Mouse (Mus musculus) MEL (cell line): ENCODE measurements around the gene Mxra7. TPM values are rescaled to one million over a fixed set of nuclear protein-coding genes. Genes with fewer than 3 reads are reported as not detected.

Experiments used
- DNase-seq: peaks from one replicate; pipeline ENCODE4 v3.0.0; 2011; ENCODE audit warnings: low read depth, low spot score
- H3K27ac ChIP-seq: 2 replicates; pipeline ENCODE4 v1.5.1; 2012; ENCODE audit warnings: low read depth, mild to moderate bottlenecking, control low read depth, low read length, moderate library complexity; ENCODE audit not compliant: control insufficient read depth
- H3K27me3 ChIP-seq, 2 experiments: fragments of 150-350 bp in 1 of 2; sonication (generic) in 1 of 2; 2 replicates each; pipeline ENCODE4 v1.6.1; 2012; ENCODE audit warnings: low read length in 2 of 2, mild to moderate bottlenecking in 2 of 2, improper control_type of control experiment in 1 of 2, moderate library complexity in 1 of 2; ENCODE audit not compliant: insufficient read depth in 2 of 2, control insufficient read depth in 1 of 2
- H3K36me3 ChIP-seq, 2 experiments: 2 replicates each; pipeline ENCODE4 v1.6.1; 2012 to 2014; ENCODE audit warnings: low read length in 2 of 2, improper control_type of control experiment in 1 of 2, inconsistent platforms in 1 of 2, mild to moderate bottlenecking in 1 of 2; ENCODE audit not compliant: insufficient read depth in 2 of 2, control insufficient read depth in 1 of 2
- H3K4me1 ChIP-seq, 2 experiments: fragments of 150-350 bp in 1 of 2; sonication (generic) in 1 of 2; 2 replicates each; pipeline ENCODE4 v1.6.1; 2012; ENCODE audit warnings: low read length in 2 of 2, improper control_type of control experiment in 1 of 2, mild to moderate bottlenecking in 1 of 2; ENCODE audit not compliant: insufficient read depth in 2 of 2, control insufficient read depth in 1 of 2
- H3K4me3 ChIP-seq, 2 experiments: fragments of 150-350 bp in 1 of 2; sonication (generic) in 1 of 2; 2 replicates each; pipeline ENCODE4 v1.5.1; 2012; ENCODE audit warnings: low read depth in 2 of 2, low read length in 2 of 2, mild to moderate bottlenecking in 2 of 2, moderate library complexity in 2 of 2, control low read depth in 1 of 2, improper control_type of control experiment in 1 of 2; ENCODE audit not compliant: control insufficient read depth in 1 of 2, insufficient read depth in 1 of 2
- H3K79me2 ChIP-seq: 2 replicates; pipeline ENCODE4 v1.6.1; 2012; ENCODE audit warnings: mild to moderate bottlenecking, low read length, moderate library complexity; ENCODE audit not compliant: control insufficient read depth, poor library complexity, insufficient read depth
- H3K9ac ChIP-seq: 2 replicates; pipeline ENCODE4 v1.6.1; 2012; ENCODE audit warnings: low read depth, mild to moderate bottlenecking, control low read depth, low read length, moderate library complexity; ENCODE audit not compliant: control insufficient read depth, poor library complexity, severe bottlenecking
- H3K9me3 ChIP-seq: fragments of 150-350 bp; sonication (generic); replicated peaks from 2 replicates; pipeline ENCODE4 v1.6.1; 2012; ENCODE audit warnings: mild to moderate bottlenecking, low read length, improper control_type of control experiment, moderate library complexity; ENCODE audit not compliant: insufficient read depth
- BHLHE40 ChIP-seq: IDR thresholded peaks from 2 replicates; pipeline ENCODE4 v1.6.1; 2012; ENCODE audit warnings: low read depth, mild to moderate bottlenecking, inconsistent platforms, low read length, improper control_type of control experiment, borderline replicate concordance
- CHD2 ChIP-seq: IDR thresholded peaks from 2 replicates; pipeline ENCODE4 v1.6.1; 2011; ENCODE audit warnings: low read length, improper control_type of control experiment
- CTCF ChIP-seq, 3 experiments: IDR thresholded peaks in 2 of 3; conservative IDR thresholded peaks in 1 of 3; 2 replicates each; pipeline ENCODE4 v1.5.1; 2011 to 2012; ENCODE audit warnings: low read length in 3 of 3, low read depth in 2 of 3, mild to moderate bottlenecking in 2 of 3, improper control_type of control experiment in 1 of 3, inconsistent platforms in 1 of 3, mixed read lengths in 1 of 3, moderate library complexity in 1 of 3; ENCODE audit not compliant: control insufficient read depth in 1 of 3, insufficient read depth in 1 of 3, poor library complexity in 1 of 3, severe bottlenecking in 1 of 3
- ETS1 ChIP-seq: IDR thresholded peaks from 2 replicates; pipeline ENCODE4 v1.6.1; 2012; ENCODE audit warnings: low read depth, mild to moderate bottlenecking, inconsistent platforms, low read length, improper control_type of control experiment, moderate library complexity
- GABPA ChIP-seq: IDR thresholded peaks from 2 replicates; pipeline ENCODE4 v1.6.1; 2012; ENCODE audit warnings: low read depth, mild to moderate bottlenecking, inconsistent platforms, low read length, improper control_type of control experiment, moderate library complexity
- HCFC1 ChIP-seq: IDR thresholded peaks from 2 replicates; pipeline ENCODE4 v1.6.1; 2012; ENCODE audit warnings: low read depth, mild to moderate bottlenecking, inconsistent platforms, low read length, improper control_type of control experiment, moderate library complexity
- JUND ChIP-seq: IDR thresholded peaks from 2 replicates; pipeline ENCODE4 v1.6.1; 2011; ENCODE audit warnings: low read depth, mild to moderate bottlenecking, improper control_type of control experiment, low read length
- KAT2A ChIP-seq: conservative IDR thresholded peaks from 2 replicates; pipeline ENCODE4 v1.6.1; 2012; ENCODE audit warnings: low read depth, low read length, improper control_type of control experiment, inconsistent platforms
- MAZ ChIP-seq: IDR thresholded peaks from 2 replicates; pipeline ENCODE4 v1.6.1; 2012; ENCODE audit warnings: low read depth, mild to moderate bottlenecking, inconsistent platforms, low read length, improper control_type of control experiment
- MEF2A ChIP-seq: IDR thresholded peaks from 2 replicates; pipeline ENCODE4 v1.6.1; 2014; ENCODE audit warnings: low read depth, mild to moderate bottlenecking, inconsistent platforms, low read length, improper control_type of control experiment; ENCODE audit not compliant: poor library complexity, insufficient replicate concordance, severe bottlenecking; ENCODE audit errors: extremely low read depth
- MXI1 ChIP-seq: IDR thresholded peaks from 2 replicates; pipeline ENCODE4 v1.6.1; 2011; ENCODE audit warnings: mild to moderate bottlenecking, low read depth, low read length, improper control_type of control experiment
- NELFE ChIP-seq: IDR thresholded peaks from 2 replicates; pipeline ENCODE4 v1.6.1; 2011; ENCODE audit warnings: low read depth, low read length, improper control_type of control experiment
- POLR2A ChIP-seq, 2 experiments: IDR thresholded peaks; 2 replicates each; pipeline ENCODE4 v1.6.1; 2011 to 2012; ENCODE audit warnings: low read length in 2 of 2, mild to moderate bottlenecking in 2 of 2, control low read depth in 1 of 2, improper control_type of control experiment in 1 of 2, low read depth in 1 of 2, moderate library complexity in 1 of 2; ENCODE audit not compliant: control insufficient read depth in 1 of 2, insufficient read depth in 1 of 2, poor library complexity in 1 of 2
- POLR2AphosphoS2 ChIP-seq: IDR thresholded peaks from 2 replicates; pipeline ENCODE4 v1.6.1; 2011; ENCODE audit warnings: low read length, improper control_type of control experiment
- RAD21 ChIP-seq: IDR thresholded peaks from 2 replicates; pipeline ENCODE4 v1.6.1; 2011; ENCODE audit warnings: mild to moderate bottlenecking, low read depth, low read length, improper control_type of control experiment
- RCOR1 ChIP-seq: IDR thresholded peaks from 2 replicates; pipeline ENCODE4 v1.6.1; 2012; ENCODE audit warnings: low read depth, mild to moderate bottlenecking, inconsistent platforms, low read length, improper control_type of control experiment
- SIN3A ChIP-seq: IDR thresholded peaks from 2 replicates; pipeline ENCODE4 v1.6.1; 2012; ENCODE audit warnings: low read length, improper control_type of control experiment, inconsistent platforms
- SMC3 ChIP-seq: IDR thresholded peaks from 2 replicates; pipeline ENCODE4 v1.6.1; 2011; ENCODE audit warnings: low read depth, low read length, improper control_type of control experiment
- TAL1 ChIP-seq: IDR thresholded peaks from 2 replicates; pipeline ENCODE4 v1.6.1; 2012; ENCODE audit warnings: mild to moderate bottlenecking, inconsistent platforms, low read length, moderate library complexity, mixed read lengths
- TBP ChIP-seq: IDR thresholded peaks from 2 replicates; pipeline ENCODE4 v1.8.0; 2011; ENCODE audit warnings: low read depth, low read length, improper control_type of control experiment
- USF2 ChIP-seq, 2 experiments: IDR thresholded peaks; 2 replicates each; pipeline ENCODE4 v1.6.1; 2011 to 2012; ENCODE audit warnings: improper control_type of control experiment in 2 of 2, low read length in 2 of 2, borderline replicate concordance in 1 of 2, inconsistent platforms in 1 of 2, low read depth in 1 of 2, mild to moderate bottlenecking in 1 of 2; ENCODE audit not compliant: insufficient read depth in 1 of 2
- ZC3H11A ChIP-seq: IDR thresholded peaks from 2 replicates; pipeline ENCODE4 v1.6.1; 2012; ENCODE audit warnings: low read depth, mild to moderate bottlenecking, inconsistent platforms, low read length, improper control_type of control experiment
- ZNF384 ChIP-seq: IDR thresholded peaks from 2 replicates; pipeline ENCODE4 v1.6.1; 2012; ENCODE audit warnings: low read depth, mild to moderate bottlenecking, inconsistent platforms, low read length, improper control_type of control experiment
- polyA plus RNA-seq, 2 experiments: library from polyadenylated mRNA; stranded (reverse) in 1 of 2; unstranded in 1 of 2; fragments of >175 nt in 1 of 2; fragments of >200 nt in 1 of 2; gene quantifications; 2 replicates each; pipeline versions ENCODE4 v1.2.1 to v1.2.4; 2012; ENCODE audit warnings: low replicate concordance in 2 of 2, low read depth in 1 of 2; ENCODE audit not compliant: insufficient read length in 2 of 2, insufficient read depth in 1 of 2, missing spikeins in 1 of 2
- total RNA-seq: library from RNA; depleted of rRNA; stranded (reverse); fragments of 300-350 nt; gene quantifications from 2 replicates; pipeline ENCODE4 v1.2.3, GENCODE M21; 2012

Mxra7 gene
- total and polyA plus RNA-seq, 3 experiments = 2.7 to 9.3 TPM; not detected in 1

- no peak for DNase-seq
- no peaks in the 10 kb centered on the region for H3K27me3 ChIP-seq
- no peak overlapping the region for H3K27ac ChIP-seq
- peaks cover 50% of the 10 kb centered on the region for H3K79me2 ChIP-seq
- peaks cover 8 to 38% of the 10 kb centered on the region in 2 experiments for H3K4me1 ChIP-seq
- no peaks in the 10 kb centered on the region for H3K9me3 ChIP-seq
- TF ChIP-seq ETS1 (no peak), ZC3H11A (no peak), TBP (no peak), POLR2A (IDR thresholded peaks at IDR 0.05; ENCODE audit: control insufficient read depth in 1 of 2, insufficient read depth in 1 of 2, low read depth in 1 of 2, low read length in 2 of 2, poor library complexity in 1 of 2) (no peak), RAD21 (no peak), JUND (no peak), USF2 (IDR thresholded peaks at IDR 0.05; ENCODE audit: borderline replicate concordance in 1 of 2, insufficient read depth in 1 of 2, low read depth in 1 of 2, low read length in 2 of 2) (no peak), CHD2 (no peak), BHLHE40 (no peak), RCOR1 (no peak), SMC3 (no peak), TAL1 (no peak), KAT2A (no peak), GABPA (no peak), MAZ (no peak), POLR2AphosphoS2 (no peak), SIN3A (no peak), NELFE (no peak), HCFC1 (no peak)
- no peak overlapping the region for H3K4me3 ChIP-seq
- H3K9ac ChIP-seq = no peak overlapping the region
- H3K36me3 ChIP-seq = peaks cover 35 to 37% of the 10 kb centered on the region in 2 experiments
These were observed 11.1 kb upstream of the Mxra7 start for GRCm38 (mm10) chr11:116838936-116839335.

GRCm38 (mm10) chr11:116837441-116837840, 9.6 kb upstream of the Mxra7 start:
- H3K79me2 ChIP-seq = peaks cover 37% of the 10 kb centered on the region
- no peaks in the 10 kb centered on the region for H3K9me3 ChIP-seq
- no peak for DNase-seq
- H3K9ac ChIP-seq = no peak overlapping the region
- H3K4me1 ChIP-seq = peaks cover 8 to 38% of the 10 kb centered on the region in 2 experiments
- H3K4me3 ChIP-seq = no peak overlapping the region
- H3K27ac ChIP-seq = no peak overlapping the region
- TF ChIP-seq CTCF (IDR thresholded peaks at IDR 0.05 in 2 of 3, conservative IDR thresholded peaks at IDR 0.05 in 1 of 3; ENCODE audit: control insufficient read depth in 1 of 3, insufficient read depth in 1 of 3, low read depth in 2 of 3, low read length in 3 of 3, poor library complexity in 1 of 3, severe bottlenecking in 1 of 3) (peak; percentile 11 to 50 (median 16); a peak in 4 of 6 replicates), MXI1 (no peak), RAD21 (no peak), ZNF384 (no peak), BHLHE40 (no peak), SMC3 (no peak), USF2 (IDR thresholded peaks at IDR 0.05; ENCODE audit: borderline replicate concordance in 1 of 2, insufficient read depth in 1 of 2, low read depth in 1 of 2, low read length in 2 of 2) (no peak), POLR2A (IDR thresholded peaks at IDR 0.05; ENCODE audit: control insufficient read depth in 1 of 2, insufficient read depth in 1 of 2, low read depth in 1 of 2, low read length in 2 of 2, poor library complexity in 1 of 2) (no peak), MEF2A (no peak)
- TF ChIP-seq, all 39 proteins: peak for 1
- Histone ChIP-seq H3K27me3 (no peaks in the 10 kb centered on the region), H3K36me3 (peaks cover 35 to 37% of the 10 kb centered on the region in 2 experiments)
